Mouse (Mus musculus) spleen, adult 2 months (tissue): ENCODE data around the gene Apbb2.

Experiments
- CTCF ChIP-seq: fragments of 200-500 bp; IDR thresholded peaks from 2 replicates; pipeline ENCODE4 v1.5.1; 2011; ENCODE audit warnings: mild to moderate bottlenecking, inconsistent platforms; ENCODE audit not compliant: insufficient read depth, insufficient read length, insufficient replicate concordance; ENCODE audit errors: extremely low read depth
- POLR2A ChIP-seq: fragments of 200-500 bp; IDR thresholded peaks from 2 replicates; pipeline ENCODE4 v1.6.1; 2011; ENCODE audit warnings: low read depth, low read length, inconsistent platforms

DNA sequence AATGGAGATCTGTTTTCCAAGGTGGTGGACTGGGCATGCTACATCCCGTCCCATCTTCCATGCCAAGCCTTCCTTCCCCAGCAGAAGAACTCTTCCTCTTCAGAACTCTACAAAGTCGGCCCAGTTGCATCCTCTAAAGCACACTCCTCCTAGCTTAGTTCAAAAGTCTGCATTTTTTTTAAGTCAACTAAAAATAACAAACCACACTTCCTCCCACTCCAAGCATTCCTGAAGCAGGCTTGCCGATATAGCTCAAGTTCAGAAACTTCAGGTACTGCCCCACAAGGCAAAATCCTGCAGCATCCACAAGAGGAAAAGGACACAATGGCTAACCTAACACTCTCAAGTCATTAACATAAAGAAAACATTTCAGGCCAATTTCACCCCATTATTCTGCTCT, 4.9 kb downstream of the Apbb2 start:
- TF ChIP-seq POLR2A, result no peak
- no peak for TF ChIP-seq CTCF
